Mouse (Mus musculus) left cerebral cortex, postnatal 36 days (tissue): Measurements from ENCODE around the gene Hist1h2af. TPM values are rescaled to one million over a fixed set of nuclear protein-coding genes. Genes with fewer than 3 reads are reported as not detected.
"Not testable (repeated sequence)": the region's sequence is repeated elsewhere in the genome, so short reads cannot be mapped to it uniquely, and the experiment has no call there.

Experiments
- DNase-seq, 2 experiments: peaks; one replicate each; pipeline ENCODE4 v3.0.0; 2021 to 2022; ENCODE audit warnings: low spot score in 2 of 2, mixed read lengths in 1 of 2
- intact Hi-C: fragments of 180-260 bp; cut with DNase I; formaldehyde crosslinking; loops from one replicate; pipeline ENCODE4 v1.15.1; 2025
- total RNA-seq, 2 experiments: library from RNA; stranded (reverse); gene quantifications; 2 replicates each; pipeline ENCODE4 v1.2.3; 2021

Hist1h2af gene
- total RNA-seq, 2 experiments from 2014 or later: 6.2 to 7.0 TPM

- DNase-seq: peak; percentile 96 to 97
- intact Hi-C loops: loop anchor here (5.0 to 10.0 kb wide), 3 partner anchors 51 to 1816 kb away; partner anchors contain the start of genes Hist1h2ag, Hist1h2ai, Hist1h2bj and Hist1h2bl
Measured at GRCm38 (mm10) chr13:23530901-23531875, 2.5 kb upstream of the Hist1h2af start, which contains the start of gene Hist1h4h. Gene Hist1h4h, plus strand, starts transcription at chr13:23531050.

- no peak for DNase-seq
- intact Hi-C loops: loop anchor here (5.0 to 10.0 kb wide), 3 partner anchors 50 to 1818 kb away; partner anchors contain the start of genes Hist1h2ag, Hist1h2ai, Hist1h2bj and Hist1h2bl
Measured at GRCm38 (mm10) chr13:23532262-23533075, 1.2 kb upstream of the Hist1h2af start.

- DNase-seq: no peak
- intact Hi-C loops: loop anchor here (5.0 to 10.0 kb wide), 3 partner anchors 48 to 1820 kb away; partner anchors contain the start of genes Hist1h2ag, Hist1h2ai, Hist1h2bj and Hist1h2bl
Measured at GRCm38 (mm10) chr13:23534368-23535131, 844 bp downstream of the Hist1h2af start.

GRCm38 (mm10) chr13:23535137-23536075, 1.7 kb downstream of the Hist1h2af start, which contains the start of gene Hist1h3g:
Gene Hist1h3g, plus strand, starts transcription at chr13:23535422.
- intact Hi-C loops: loop anchor here (10.0 kb wide), 1 partner anchor 1821 kb away; the partner anchor contains the start of genes Hist1h2ai, Hist1h2bl and Hist1h3h
- DNase-seq: peak; percentile 86 to 89

GRCm38 (mm10) chr13:23536076-23536822, 2.5 kb downstream of the Hist1h2af start:
- intact Hi-C loops: loop anchor here (10.0 kb wide), 1 partner anchor 1821 kb away; the partner anchor contains the start of genes Hist1h2ai, Hist1h2bl and Hist1h3h
- DNase-seq: no peak

GRCm38 (mm10) chr13:23537006-23537710, 3.5 kb downstream of the Hist1h2af start:
- no peak for DNase-seq
- intact Hi-C loops: loop anchor here (10.0 kb wide), 1 partner anchor 1822 kb away; the partner anchor contains the start of genes Hist1h2ai, Hist1h2bl and Hist1h3h

- intact Hi-C loops: loop anchor here (10.0 kb wide), 1 partner anchor 1823 kb away; the partner anchor contains the start of genes Hist1h2ai, Hist1h2bl and Hist1h3h
- no peak for DNase-seq
Measured at GRCm38 (mm10) chr13:23538249-23538648, 4.5 kb downstream of the Hist1h2af start.

- intact Hi-C loops: loop anchor here (10.0 kb wide), 1 partner anchor 1825 kb away; the partner anchor contains the start of genes Hist1h2ai, Hist1h2bl and Hist1h3h
- not testable (repeated sequence) for DNase-seq
Measured at GRCm38 (mm10) chr13:23539821-23540220, 6.1 kb downstream of the Hist1h2af start.

GRCm38 (mm10) chr13:23541497-23541896, 7.8 kb downstream of the Hist1h2af start:
- no peak for DNase-seq
- intact Hi-C loops: no loop called here

- DNase-seq, intact Hi-C loops: not testable (repeated sequence)
Measured at GRCm38 (mm10) chr13:23542225-23542980, 8.7 kb downstream of the Hist1h2af start.

- peak; percentile 68 to 71 for DNase-seq
- intact Hi-C loops: not testable (repeated sequence)
Measured at GRCm38 (mm10) chr13:23542999-23543607, 9.4 kb downstream of the Hist1h2af start, which contains the start of gene Hist1h2bh. Gene Hist1h2bh, minus strand, starts transcription at chr13:23543392.

GRCm38 (mm10) chr13:23543965-23544786, 10.5 kb downstream of the Hist1h2af start, which contains the start of gene Hist1h3f:
Gene Hist1h3f, plus strand, starts transcription at chr13:23544052.
- DNase-seq: peak; percentile 73 to 76
- intact Hi-C loops: no loop called here

GRCm38 (mm10) chr13:23544787-23545120, 11.0 kb downstream of the Hist1h2af start:
- intact Hi-C loops: not testable (repeated sequence)
- peak; percentile 27 to 28 for DNase-seq

GRCm38 (mm10) chr13:23546694-23547093, 13.0 kb downstream of the Hist1h2af start:
- no peak for DNase-seq
- intact Hi-C loops: no loop called here
